Mouse (Mus musculus): ENCODE measurements around the gene Scrg1. TPM values are rescaled to one million over a fixed set of nuclear protein-coding genes. Genes with fewer than 3 reads are reported as not detected.
"Not testable (repeated sequence)": the region's sequence is repeated elsewhere in the genome, so short reads cannot be mapped to it uniquely, and the experiment has no call there.

Scrg1 gene
- polyA plus RNA-seq, 1 experiment from 2014 or later: 0.21 TPM

DNA sequence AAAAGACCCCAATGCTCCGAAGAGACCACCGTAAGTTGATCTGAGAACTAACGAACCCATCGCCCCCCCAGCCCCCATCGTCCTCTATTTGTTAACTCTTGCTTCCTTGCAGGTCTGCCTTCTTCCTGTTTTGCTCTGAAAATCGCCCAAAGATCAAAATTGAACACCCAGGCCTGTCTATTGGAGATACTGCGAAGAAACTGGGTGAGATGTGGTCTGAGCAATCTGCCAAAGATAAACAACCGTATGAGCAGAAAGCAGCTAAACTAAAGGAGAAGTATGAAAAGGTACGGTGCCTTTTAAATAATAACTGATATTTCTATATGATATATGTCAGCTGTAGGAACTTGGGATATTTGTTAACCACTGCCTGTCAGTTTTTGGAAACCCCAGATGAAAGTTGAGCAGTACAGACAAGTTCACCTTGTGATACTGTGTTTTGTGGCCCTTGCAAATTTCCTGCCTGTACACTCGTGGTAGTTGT, 57.5 kb downstream of the Scrg1 start:
- H3K9me3 ChIP-seq; H3K4me1 ChIP-seq (replicated peaks); H3K27me3 ChIP-seq (replicated peaks); H3K36me3 ChIP-seq; ATAC-seq; H3K27ac ChIP-seq: not testable (repeated sequence)
- peak overlapping the region; percentile 79 for H3K4me3 ChIP-seq (replicated peaks)
- 4% methylated on average over 10 of the region's 10 CpGs for WGBS
- H3K4me2 ChIP-seq (replicated peaks): peak overlapping the region; percentile 51
- peak overlapping the region; percentile 99; the same call in 1 of the 2 replicates for H3K9ac ChIP-seq

DNA sequence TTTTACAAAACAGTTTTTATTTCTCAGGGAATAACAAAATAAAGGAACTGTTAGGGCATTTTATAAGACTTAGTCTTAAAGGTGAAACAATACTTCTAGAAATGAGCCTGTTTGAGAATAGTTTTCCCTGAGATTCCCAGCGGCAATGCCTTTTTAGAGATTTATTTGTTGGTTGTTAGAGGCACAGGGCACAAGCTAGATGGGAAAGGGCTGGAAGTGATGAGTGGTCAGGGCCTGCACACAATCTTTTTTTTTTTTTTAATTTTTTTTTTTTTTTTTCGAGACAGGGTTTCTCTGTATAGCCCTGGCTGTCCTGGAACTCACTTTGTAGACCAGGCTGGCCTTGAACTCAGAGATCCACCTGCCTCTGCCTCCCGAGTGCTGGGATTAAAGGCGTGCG, 61.0 kb downstream of the Scrg1 start:
- not testable (repeated sequence) for ATAC-seq

DNA sequence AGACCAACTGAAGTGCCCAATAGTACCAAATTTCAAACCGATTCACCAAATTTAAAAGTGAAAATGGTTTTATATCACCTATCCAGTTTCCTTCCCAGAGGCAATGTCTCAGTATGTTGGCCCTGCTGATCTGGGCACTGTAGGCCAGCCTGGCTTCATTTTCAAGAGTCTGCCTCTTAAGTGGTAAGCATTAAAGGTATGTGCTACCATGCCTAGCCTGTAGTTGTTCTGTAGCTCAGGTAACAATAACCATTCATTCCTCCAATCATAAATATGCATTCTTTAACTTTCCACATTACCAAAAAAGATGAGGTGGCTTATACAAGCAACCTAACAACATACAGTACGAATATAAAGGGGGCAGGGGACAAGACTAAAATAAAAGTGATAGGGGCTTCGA, 62.0 kb downstream of the Scrg1 start:
- Histone ChIP-seq H3K4me2 (replicated peaks) (no peak overlapping the region), H3K4me1 (replicated peaks) (no peaks in the 10 kb centered on the region), H3K9me3 (no peaks in the 10 kb centered on the region), H3K9ac (no peak overlapping the region), H3K4me3 (replicated peaks) (no peak overlapping the region), H3K27me3 (replicated peaks) (no peaks in the 10 kb centered on the region), H3K36me3 (no peaks in the 10 kb centered on the region), H3K27ac (no peak overlapping the region)
- no peak for ATAC-seq
- WGBS: 92% methylated on average over 3 of the region's 3 CpGs

More for the DNA sequence above, 61.0 kb downstream of the Scrg1 start:
- not testable (repeated sequence) for H3K27me3 ChIP-seq (replicated peaks); H3K4me2 ChIP-seq (replicated peaks); H3K36me3 ChIP-seq; H3K4me1 ChIP-seq (replicated peaks); H3K9ac ChIP-seq; H3K4me3 ChIP-seq (replicated peaks); H3K9me3 ChIP-seq; H3K27ac ChIP-seq
- WGBS: 95% methylated on average over 4 of the region's 5 CpGs

DNA sequence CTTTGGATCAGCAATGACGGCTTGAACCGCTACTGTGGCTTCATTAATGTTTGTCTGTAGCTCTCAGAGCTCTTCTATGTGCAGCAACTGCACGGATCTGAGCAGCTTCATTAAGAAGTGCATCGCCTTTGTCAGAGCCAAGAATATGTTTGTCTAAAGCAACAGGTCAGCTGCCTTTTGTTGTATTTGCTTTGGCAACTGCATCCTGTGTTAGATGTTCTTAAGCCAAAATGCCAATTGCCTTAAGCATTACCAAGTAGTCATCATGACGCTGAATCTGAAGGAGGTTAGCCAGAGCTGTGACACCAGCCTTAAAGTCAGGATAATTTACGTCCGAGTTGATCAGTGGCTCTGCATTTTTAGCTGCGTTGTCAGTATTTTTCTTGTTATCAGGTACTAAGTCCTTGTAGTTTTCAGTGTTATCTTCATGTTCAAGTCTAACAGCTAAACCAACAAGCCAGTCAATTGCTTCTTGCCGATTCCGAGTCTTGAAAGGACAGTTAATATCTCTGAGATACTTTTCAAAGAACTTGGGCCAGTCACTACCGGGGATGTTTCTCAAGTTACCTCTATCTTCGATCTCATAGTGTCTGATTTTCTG, 64.6 kb downstream of the Scrg1 start:
- 81% methylated on average over 12 of the region's 12 CpGs for WGBS
- ATAC-seq: no peak

More for the DNA sequence above, 64.6 kb downstream of the Scrg1 start:
- Histone ChIP-seq H3K9ac (no peak overlapping the region), H3K27ac (no peak overlapping the region), H3K4me3 (replicated peaks) (no peak overlapping the region), H3K27me3 (replicated peaks) (no peaks in the 10 kb centered on the region), H3K9me3 (no peaks in the 10 kb centered on the region), H3K4me2 (replicated peaks) (no peak overlapping the region), H3K36me3 (no peaks in the 10 kb centered on the region), H3K4me1 (replicated peaks) (no peaks in the 10 kb centered on the region)

Other genes starting within 250 kb of the Scrg1 start
- 6.7 and 9.4 TPM in 2 replicates for gene Hand2, start 134.9 kb upstream of the Scrg1 start, polyA plus RNA-seq (2015; fragmentation: Nextera tagmentation; extraction: Ambion mirVana)
- gene Sap30, start 31.9 kb downstream of the Scrg1 start, polyA plus RNA-seq (2015; fragmentation: Nextera tagmentation; extraction: Ambion mirVana): 29.2 and 37.7 TPM in 2 replicates
- gene Hmgb2, start 56.0 kb downstream of the Scrg1 start, polyA plus RNA-seq (2015; fragmentation: Nextera tagmentation; extraction: Ambion mirVana): 281 and 387 TPM in 2 replicates
- gene Galnt7, start 197.1 kb downstream of the Scrg1 start, polyA plus RNA-seq (2015; fragmentation: Nextera tagmentation; extraction: Ambion mirVana): 29.8 and 30.5 TPM in 2 replicates